Mouse (Mus musculus) kidney, adult 2 months (tissue): ENCODE results near the gene Olfr518. TPM values are rescaled to one million over a fixed set of nuclear protein-coding genes. Genes with fewer than 3 reads are reported as not detected.

Experiments used
- DNase-seq: peaks from one replicate; pipeline ENCODE4 v3.0.0; 2021
- H3K27ac ChIP-seq: fragments of 200-500 bp; 2 replicates; pipeline ENCODE4 v1.5.1; 2012; ENCODE audit warnings: low read depth, low read length, control low read depth, inconsistent platforms; ENCODE audit not compliant: insufficient read depth
- H3K27me3 ChIP-seq: fragments of 200-500 bp; replicated peaks from 2 replicates; pipeline ENCODE4 v1.6.1; 2012; ENCODE audit warnings: mild to moderate bottlenecking, moderate library complexity, low read length, inconsistent platforms; ENCODE audit not compliant: control insufficient read depth, insufficient read depth
- H3K36me3 ChIP-seq: fragments of 200-500 bp; 2 replicates; pipeline ENCODE4 v1.6.1; 2012; ENCODE audit warnings: mild to moderate bottlenecking, moderate library complexity, low read length, inconsistent platforms; ENCODE audit not compliant: control insufficient read depth, insufficient read depth
- H3K4me1 ChIP-seq: fragments of 200-500 bp; 2 replicates; pipeline ENCODE4 v1.6.1; 2011; ENCODE audit warnings: low read length; ENCODE audit not compliant: control insufficient read depth, insufficient read depth
- H3K4me3 ChIP-seq: fragments of 200-500 bp; 2 replicates; pipeline ENCODE4 v1.5.1; 2011; ENCODE audit warnings: mild to moderate bottlenecking, low read depth, low read length, control low read depth; ENCODE audit not compliant: insufficient read depth
- CTCF ChIP-seq: fragments of 200-500 bp; conservative IDR thresholded peaks from 2 replicates; pipeline ENCODE4 v1.5.1; 2011; ENCODE audit warnings: low read depth, mild to moderate bottlenecking, control low read depth, low read length, moderate library complexity, mixed read lengths; ENCODE audit not compliant: insufficient read depth, insufficient read length
- POLR2A ChIP-seq: fragments of 200-500 bp; IDR thresholded peaks from one replicate; pipeline ENCODE4 v1.6.1; 2011; ENCODE audit warnings: low read depth, low read length, control low read depth
- WGBS: fragments of 180-500 bp; shearing (Covaris S2); methylation state at CpG from one replicate; pipeline ENCODE4 v1.1.7; 2018; 5-methylcytosine and 5-hydroxymethylcytosine counted together
- polyA plus RNA-seq: library from polyadenylated mRNA; depleted of rRNA; stranded (reverse); fragments of >200 nt; gene quantifications from 2 replicates; pipeline ENCODE4 v1.2.3, GENCODE M21; 2012; rRNA removed

The Olfr518 gene
- polyA plus RNA-seq, 1 experiment = not detected

DNA sequence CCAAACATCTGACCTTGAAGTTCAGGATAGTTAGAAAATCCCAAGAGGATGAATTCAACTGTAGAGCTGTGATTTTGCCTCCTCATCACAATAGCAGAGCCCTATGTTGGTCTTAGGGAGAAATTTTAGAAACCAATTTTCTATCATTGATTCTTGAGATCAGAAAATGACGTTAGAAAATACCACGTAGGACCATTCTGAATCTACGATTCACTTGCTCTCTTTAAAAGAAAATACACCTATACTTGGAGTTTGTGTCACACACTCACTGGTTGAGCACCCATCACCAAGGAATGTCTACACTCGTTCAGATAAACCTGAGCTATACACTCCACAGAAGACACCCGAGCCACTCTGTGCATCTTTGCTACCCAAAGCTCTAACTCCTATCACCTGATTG, 9.5 kb upstream of the Olfr518 start, which contains the start of gene Olfr519:
Gene Olfr519 (minus strand): TSS at position 101 of the 400 bp plus-strand sequence.
- no peak for TF ChIP-seq CTCF
- TF ChIP-seq POLR2A = no peak
- 82% methylated on average over 5 of the region's 5 CpGs for WGBS
- H3K4me1 ChIP-seq = no peaks in the 10 kb centered on the region
- no peak within 1 kb of the TSS for H3K27ac ChIP-seq
- H3K27me3 ChIP-seq = no peaks in the 10 kb centered on the region
- no peaks in the 10 kb centered on the region for H3K36me3 ChIP-seq
- H3K4me3 ChIP-seq = no peak within 1 kb of the TSS
- no peak for DNase-seq

- Histone ChIP-seq H3K4me3 (no peak within 1 kb of the TSS), H3K27me3 (no peaks in the 10 kb centered on the region), H3K4me1 (no peaks in the 10 kb centered on the region), H3K27ac (no peak within 1 kb of the TSS), H3K36me3 (no peaks in the 10 kb centered on the region)
- DNase-seq = no peak
- 60% methylated on average over 2 of the region's 2 CpGs for WGBS
- TF ChIP-seq POLR2A (no peak), CTCF (no peak)
Measured at GRCm38 (mm10) chr7:108872279-108872678, 12.5 kb downstream of the Olfr518 start, which contains the start of gene Olfr517. Gene Olfr517 (minus strand): TSS chr7:108872379.

- no peaks in the 10 kb centered on the region for H3K4me1 ChIP-seq
- H3K36me3 ChIP-seq = no peaks in the 10 kb centered on the region
- 84% methylated on average over 2 of the region's 2 CpGs for WGBS
- TF ChIP-seq CTCF (no peak), POLR2A (no peak)
- no peaks in the 10 kb centered on the region for H3K27me3 ChIP-seq
- DNase-seq = no peak
- no peak within 1 kb of the TSS for H3K4me3 ChIP-seq
- H3K27ac ChIP-seq = no peak within 1 kb of the TSS
Measured at GRCm38 (mm10) chr7:108850429-108850828, 34.4 kb downstream of the Olfr518 start, which contains the start of gene Olfr516. Gene Olfr516 (minus strand): TSS chr7:108850529.

Other genes with a start within 250 kb of the Olfr518 start
- not detected in 2 replicates for gene Olfr509, start 233.1 kb downstream of the Olfr518 start, polyA plus RNA-seq
- not detected in 2 replicates for gene Olfr510, start 218.6 kb downstream of the Olfr518 start, polyA plus RNA-seq
- not detected in 2 replicates for gene Olfr512, start 171.7 kb downstream of the Olfr518 start, polyA plus RNA-seq
- not detected in 2 replicates for gene Olfr513, start 134.0 kb downstream of the Olfr518 start, polyA plus RNA-seq
- gene Olfr514, start 59.0 kb downstream of the Olfr518 start, polyA plus RNA-seq = not detected in 2 replicates
- gene Olfr516, start 34.5 kb downstream of the Olfr518 start, polyA plus RNA-seq = not detected in 2 replicates
- gene Olfr517, start 12.6 kb downstream of the Olfr518 start, polyA plus RNA-seq = not detected in 2 replicates
- not detected in 2 replicates for gene Olfr519, start 9.4 kb upstream of the Olfr518 start, polyA plus RNA-seq
- 0.03 TPM in 2 replicates for gene Nlrp10, start 45.2 kb upstream of the Olfr518 start, polyA plus RNA-seq
- gene Eif3f, start 49.4 kb upstream of the Olfr518 start, polyA plus RNA-seq = 83.2 and 101 TPM in 2 replicates
- 0.31 and 0.52 TPM in 2 replicates for gene Tub, start 65.3 kb upstream of the Olfr518 start, polyA plus RNA-seq
- gene Ric3, start 198.3 kb upstream of the Olfr518 start, polyA plus RNA-seq = 0.63 and 0.79 TPM in 2 replicates